Mouse (Mus musculus): Measurements from ENCODE around the gene Atg4a. TPM values are rescaled to one million over a fixed set of nuclear protein-coding genes. Genes with fewer than 3 reads are reported as not detected.

The Atg4a gene
- polyA plus RNA-seq, 1 experiment from 2014 or later, result 28.3 TPM

DNA sequence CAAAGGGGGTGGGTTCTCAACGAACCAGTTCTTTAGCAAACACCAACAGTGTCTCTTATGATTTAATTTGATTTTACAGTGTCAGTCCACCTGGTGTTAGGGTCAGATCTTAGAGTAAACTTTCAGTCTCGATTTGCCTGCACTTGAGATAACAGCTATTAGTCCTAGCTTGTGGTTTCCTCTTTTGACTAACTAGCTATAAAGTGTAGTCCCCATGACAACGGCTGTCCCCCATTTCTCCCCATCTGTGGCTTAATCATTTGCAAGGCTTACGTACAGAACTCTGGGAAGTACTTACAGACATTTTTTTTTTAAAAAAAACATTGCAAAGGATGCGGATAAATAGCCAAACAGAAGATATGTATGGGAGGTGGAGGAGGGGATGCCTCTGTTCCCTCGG is 28.1 kb downstream of the Atg4a start:
- Histone ChIP-seq H3K4me2 (replicated peaks; ENCODE audit: low read depth, low read length) (no peak overlapping the region), H3K27ac (ENCODE audit: low read length) (no peak overlapping the region), H3K9me3 (ENCODE audit: low read length) (no peaks in the 10 kb centered on the region), H3K36me3 (ENCODE audit: insufficient read depth, low read length) (no peaks in the 10 kb centered on the region), H3K4me1 (ENCODE audit: insufficient read depth, low read depth, low read length) (no peaks in the 10 kb centered on the region; the same call in 1 of the 2 replicates), H3K27me3 (replicated peaks; ENCODE audit: insufficient read depth, low read length) (no peaks in the 10 kb centered on the region), H3K9ac (replicated peaks; ENCODE audit: low read depth) (no peak overlapping the region), H3K4me3 (ENCODE audit: low read depth, low read length) (no peak overlapping the region)
- ATAC-seq (peak; percentile 63), DNase-seq (ENCODE audit: low spot score) (peak; percentile 33)
- no peak for TF ChIP-seq EP300 (IDR thresholded peaks at IDR 0.05)
- TF ChIP-seq CTCF (IDR thresholded peaks at IDR 0.05), result no peak
- WGBS, result 49% methylated on average over 6 of the region's 6 CpGs

DNA sequence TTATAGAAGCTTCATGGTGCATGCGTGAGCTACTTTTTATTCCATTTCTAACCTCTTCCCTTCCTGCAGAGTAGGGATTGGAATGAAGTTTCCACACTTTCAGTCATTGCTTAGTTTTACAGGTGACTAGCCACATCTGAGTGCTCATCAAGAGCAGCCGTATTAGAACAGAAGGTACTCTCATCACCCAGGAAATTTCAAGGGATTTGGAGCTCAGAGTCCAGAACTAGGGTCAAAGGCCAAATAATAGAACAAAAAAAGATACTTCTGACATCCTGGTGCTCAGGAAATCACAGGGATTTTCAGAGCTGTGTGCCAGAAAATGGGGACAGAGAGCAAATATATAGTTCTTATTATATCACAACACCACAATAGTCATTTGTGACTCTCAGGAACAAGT is 28.5 kb downstream of the Atg4a start:
- no peak overlapping the region for H3K9ac ChIP-seq (replicated peaks; ENCODE audit: low read depth)
- H3K4me2 ChIP-seq (replicated peaks; ENCODE audit: low read depth, low read length), result no peak overlapping the region
- DNase-seq (ENCODE audit: low spot score), result no peak
- H3K4me1 ChIP-seq (ENCODE audit: insufficient read depth, low read depth, low read length), result no peaks in the 10 kb centered on the region; the same call in 1 of the 2 replicates
- no peaks in the 10 kb centered on the region for H3K9me3 ChIP-seq (ENCODE audit: low read length)
- no peak overlapping the region for H3K4me3 ChIP-seq (ENCODE audit: low read depth, low read length)
- no peak; the same call in 1 of the 2 replicates for ATAC-seq
- H3K36me3 ChIP-seq (ENCODE audit: insufficient read depth, low read length), result no peaks in the 10 kb centered on the region
- WGBS, result 63% methylated on average over 2 of the region's 2 CpGs
- H3K27ac ChIP-seq (ENCODE audit: low read length), result no peak overlapping the region
- H3K27me3 ChIP-seq (replicated peaks; ENCODE audit: insufficient read depth, low read length), result no peaks in the 10 kb centered on the region
- no peak for TF ChIP-seq CTCF (IDR thresholded peaks at IDR 0.05)
- no peak for TF ChIP-seq EP300 (IDR thresholded peaks at IDR 0.05)

DNA sequence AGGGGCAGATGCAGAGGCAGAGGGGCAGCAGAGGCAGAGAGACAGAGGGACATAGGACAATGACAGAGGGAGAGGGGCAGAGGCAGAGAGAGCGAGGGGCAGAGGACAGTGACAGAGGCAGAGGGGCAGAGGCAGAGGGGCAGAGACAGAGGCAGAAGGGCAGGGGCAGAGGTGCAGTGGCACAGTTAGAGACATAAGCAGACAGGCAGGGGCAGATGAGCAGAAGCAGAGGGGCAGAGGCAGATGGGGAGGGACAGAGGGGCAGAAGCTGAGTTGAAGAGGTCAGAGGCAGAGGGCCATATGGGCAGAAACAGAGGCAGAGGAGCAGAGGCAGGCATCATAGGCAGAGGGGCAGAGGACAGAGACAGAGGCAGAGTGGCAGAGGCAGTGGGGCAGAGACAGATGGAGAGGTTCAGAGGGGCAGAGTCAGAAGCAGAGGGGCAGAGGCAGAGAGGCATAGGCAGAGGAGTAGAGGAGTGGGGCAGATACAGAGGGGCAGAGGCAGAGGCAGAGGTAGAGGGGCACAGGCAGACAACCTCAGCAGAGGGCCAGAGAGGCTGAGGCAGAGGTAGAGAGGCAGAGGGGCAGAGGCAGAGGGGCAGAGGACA is 40.3 kb downstream of the Atg4a start:
- no peaks in the 10 kb centered on the region for H3K36me3 ChIP-seq (ENCODE audit: insufficient read depth, low read length)
- WGBS, result 80% methylated on average over 1 of the region's 1 CpGs
- no peak overlapping the region for H3K9ac ChIP-seq (replicated peaks; ENCODE audit: low read depth)
- no peak overlapping the region for H3K4me2 ChIP-seq (replicated peaks; ENCODE audit: low read depth, low read length)
- no peak for DNase-seq (ENCODE audit: low spot score)
- no peak for TF ChIP-seq CTCF (IDR thresholded peaks at IDR 0.05)
- TF ChIP-seq EP300 (IDR thresholded peaks at IDR 0.05), result no peak
- H3K27ac ChIP-seq (ENCODE audit: low read length), result no peak overlapping the region
- H3K27me3 ChIP-seq (replicated peaks; ENCODE audit: insufficient read depth, low read length), result no peaks in the 10 kb centered on the region
- no peak overlapping the region for H3K4me3 ChIP-seq (ENCODE audit: low read depth, low read length)
- H3K4me1 ChIP-seq (ENCODE audit: insufficient read depth, low read depth, low read length), result no peaks in the 10 kb centered on the region
- no peaks in the 10 kb centered on the region for H3K9me3 ChIP-seq (ENCODE audit: low read length)
- peak; percentile 35 for ATAC-seq

DNA sequence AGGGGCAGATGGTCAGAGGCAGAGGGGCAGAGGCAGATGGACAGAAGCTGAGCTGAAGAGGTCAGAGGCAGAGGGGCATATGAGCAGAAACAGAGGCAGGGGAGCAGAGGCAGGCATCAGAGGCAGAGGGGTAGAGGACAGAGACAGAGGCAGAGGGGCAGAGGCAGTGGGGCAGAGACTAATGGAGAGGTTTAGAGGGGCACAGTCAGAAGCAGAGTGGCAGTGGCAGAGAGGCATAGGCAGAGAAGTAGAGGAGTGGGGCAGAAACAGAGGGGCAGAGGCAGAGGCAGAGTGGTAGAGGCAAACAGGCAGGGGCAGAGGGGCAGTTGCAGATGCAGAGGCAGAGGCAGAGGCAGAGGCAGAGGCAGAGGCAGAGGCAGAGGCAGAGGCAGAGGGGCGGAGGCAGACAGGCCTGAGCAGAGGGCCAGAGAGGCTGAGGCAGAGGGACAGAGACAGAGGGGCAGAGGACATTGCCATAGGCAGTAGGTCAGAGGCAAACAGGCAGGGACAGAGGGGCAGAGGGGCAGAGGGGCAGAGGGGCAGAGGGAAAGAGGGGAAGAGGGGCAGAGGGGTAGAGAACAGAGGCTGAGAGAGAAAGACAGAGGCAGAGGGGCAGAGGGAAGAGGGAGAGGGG is 41.3 kb downstream of the Atg4a start:
- DNase-seq (ENCODE audit: low spot score), result no peak
- H3K27ac ChIP-seq (ENCODE audit: low read length), result no peak overlapping the region
- ATAC-seq, result no peak
- no peaks in the 10 kb centered on the region for H3K4me1 ChIP-seq (ENCODE audit: insufficient read depth, low read depth, low read length)
- no peaks in the 10 kb centered on the region for H3K9me3 ChIP-seq (ENCODE audit: low read length)
- H3K36me3 ChIP-seq (ENCODE audit: insufficient read depth, low read length), result no peaks in the 10 kb centered on the region
- H3K9ac ChIP-seq (replicated peaks; ENCODE audit: low read depth), result no peak overlapping the region
- H3K27me3 ChIP-seq (replicated peaks; ENCODE audit: insufficient read depth, low read length), result no peaks in the 10 kb centered on the region
- H3K4me2 ChIP-seq (replicated peaks; ENCODE audit: low read depth, low read length), result no peak overlapping the region
- no peak for TF ChIP-seq CTCF (IDR thresholded peaks at IDR 0.05)
- TF ChIP-seq EP300 (IDR thresholded peaks at IDR 0.05), result no peak
- WGBS, result 88% methylated on average over 1 of the region's 1 CpGs
- no peak overlapping the region for H3K4me3 ChIP-seq (ENCODE audit: low read depth, low read length)

DNA sequence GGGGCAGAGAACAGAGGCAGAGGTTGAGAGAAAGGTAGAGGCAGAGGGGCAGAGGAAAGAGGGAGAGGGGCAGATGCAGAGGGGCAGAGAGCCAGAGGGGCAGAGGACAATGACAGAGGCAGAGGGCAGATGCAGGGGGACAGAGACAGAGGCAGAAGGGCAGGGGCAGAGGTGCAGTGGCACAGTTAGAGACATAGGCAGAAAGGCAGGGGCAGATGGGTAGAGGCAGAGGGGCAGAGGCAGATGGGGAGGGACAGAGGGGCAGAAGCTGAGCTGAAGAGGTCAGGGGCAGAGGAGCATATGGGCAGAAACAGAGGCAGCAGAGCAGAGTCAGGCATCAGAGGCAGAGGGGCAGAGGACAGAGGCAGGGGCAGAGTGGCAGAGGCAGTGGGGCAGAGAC is 42.2 kb downstream of the Atg4a start:
- H3K36me3 ChIP-seq (ENCODE audit: insufficient read depth, low read length), result no peaks in the 10 kb centered on the region
- no peak for DNase-seq (ENCODE audit: low spot score)
- H3K4me1 ChIP-seq (ENCODE audit: insufficient read depth, low read depth, low read length), result no peaks in the 10 kb centered on the region
- H3K9me3 ChIP-seq (ENCODE audit: low read length), result no peaks in the 10 kb centered on the region
- ATAC-seq, result no peak
- H3K9ac ChIP-seq (replicated peaks; ENCODE audit: low read depth), result no peak overlapping the region
- no peak overlapping the region for H3K27ac ChIP-seq (ENCODE audit: low read length)
- TF ChIP-seq CTCF (IDR thresholded peaks at IDR 0.05) (no peak), EP300 (IDR thresholded peaks at IDR 0.05) (no peak)
- H3K4me3 ChIP-seq (ENCODE audit: low read depth, low read length), result no peak overlapping the region
- no peak overlapping the region for H3K4me2 ChIP-seq (replicated peaks; ENCODE audit: low read depth, low read length)
- H3K27me3 ChIP-seq (replicated peaks; ENCODE audit: insufficient read depth, low read length), result no peaks in the 10 kb centered on the region

DNA sequence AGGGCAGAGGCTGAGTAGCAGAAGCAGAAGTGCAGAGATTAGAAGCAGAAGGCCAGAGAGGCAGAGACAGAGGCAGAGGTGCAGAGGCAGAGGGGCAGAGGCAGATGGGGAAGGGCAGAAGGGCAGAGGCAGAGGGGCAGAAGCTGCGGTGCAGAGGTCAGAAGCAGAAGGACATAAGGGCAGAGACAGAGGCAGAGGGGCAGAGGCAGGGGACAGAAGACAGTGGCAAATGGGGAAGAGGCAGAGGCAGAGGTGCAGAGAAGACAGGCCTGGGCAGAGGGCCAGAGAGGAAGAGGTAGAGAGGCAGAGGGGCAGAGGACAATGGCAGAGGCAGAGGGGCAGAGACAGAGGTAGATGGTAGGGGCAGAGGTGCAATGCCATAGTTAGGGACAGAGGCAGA is 193.0 kb downstream of the Atg4a start:
- H3K9ac ChIP-seq (replicated peaks; ENCODE audit: low read depth), result no peak overlapping the region
- no peak for TF ChIP-seq EP300 (IDR thresholded peaks at IDR 0.05)
- no peak for TF ChIP-seq CTCF (IDR thresholded peaks at IDR 0.05)
- no peaks in the 10 kb centered on the region for H3K36me3 ChIP-seq (ENCODE audit: insufficient read depth, low read length)
- H3K4me3 ChIP-seq (ENCODE audit: low read depth, low read length), result no peak overlapping the region
- H3K4me1 ChIP-seq (ENCODE audit: insufficient read depth, low read depth, low read length), result no peaks in the 10 kb centered on the region
- WGBS, result 60% methylated on average over 1 of the region's 1 CpGs
- H3K27ac ChIP-seq (ENCODE audit: low read length), result no peak overlapping the region
- H3K4me2 ChIP-seq (replicated peaks; ENCODE audit: low read depth, low read length), result no peak overlapping the region
- DNase-seq (ENCODE audit: low spot score) (no peak), ATAC-seq (no peak)
- no peaks in the 10 kb centered on the region for H3K9me3 ChIP-seq (ENCODE audit: low read length)
- no peaks in the 10 kb centered on the region for H3K27me3 ChIP-seq (replicated peaks; ENCODE audit: insufficient read depth, low read length)

All from lung, postnatal 0 days (tissue).